ENCODE assay signal across 16 mouse cellular contexts in genomic region chr7:145189342-145189741, GRCm38 (mm10). TPM values are rescaled to one million over a fixed set of nuclear protein-coding genes. Genes with fewer than 3 reads are reported as not detected.
"Had no signal": no experiment of that assay in that cellular context is flagged by ENCODE, and none has a peak within 500 bp of the region (broad histone marks: within the 10 kb centered on the region; RNA-seq: fewer than 3 reads in every experiment).

No protein-coding gene starts in this region.

- H3K36me3 ChIP-seq: midbrain, embryonic 15.5 days; neural tube, embryonic 13.5 days had no signal

- H3K27ac ChIP-seq: layer of hippocampus, adult 2 months; midbrain, embryonic 15.5 days; neural tube, embryonic 13.5 days had no signal

- H3K27me3 ChIP-seq: midbrain, embryonic 15.5 days; neural tube, embryonic 13.5 days had no signal

- H3K9ac ChIP-seq: lung, embryonic 14.5 days; midbrain, embryonic 15.5 days; neural tube, embryonic 13.5 days had no signal

- H3K4me2 ChIP-seq: liver, embryonic 11.5 days; lung, embryonic 14.5 days; midbrain, embryonic 11.5 days; midbrain, embryonic 15.5 days; neural tube, embryonic 13.5 days had no signal

- DNase-seq: kidney, adult 8-10 months; kidney, postnatal 10 days; kidney, postnatal 4 days; lung, embryonic 14.5 days; lung, postnatal 10 days; lung, postnatal 4 days; right cerebral cortex, adult 18-20 months; right cerebral cortex, postnatal 25 days; thymus, postnatal 4 days had no signal

- H3K4me3 ChIP-seq: layer of hippocampus, adult 2 months; megakaryocyte, embryonic 14.5 days; midbrain, embryonic 15.5 days; neural tube, embryonic 13.5 days had no signal

- H3K9me3 ChIP-seq: megakaryocyte, embryonic 14.5 days; midbrain, embryonic 15.5 days; neural tube, embryonic 13.5 days had no signal

- ATAC-seq: midbrain, embryonic 15.5 days had no signal

RNA-seq across cellular contexts. Expression of gene 1810010D01Rik, which starts 18.6 kb away (rescaled TPM):
- total RNA-seq: monocyte, adult 5-6 weeks had no signal
- polyA plus RNA-seq: midbrain, embryonic 15.5 days; neural tube, embryonic 13.5 days had no signal
